ENCODE assay signal across 8 mouse cellular contexts in genomic region chr3:95041625-95042024, GRCm38 (mm10). TPM values are rescaled to one million over a fixed set of nuclear protein-coding genes. Genes with fewer than 3 reads are reported as not detected.
DNase-seq lines count a peak whose midpoint lies in the region; ATAC-seq lines count a peak whose summit lies in the region.

No protein-coding gene starts in this region.

- peak overlapping the region; percentile 90 for H3K4me3 ChIP-seq in kidney, embryonic 14.5 days (ENCODE audit: low read length)
- peak overlapping the region; percentile 80 for H3K4me3 ChIP-seq in hindbrain, embryonic 12.5 days
- H3K4me3 ChIP-seq in midbrain, embryonic 12.5 days = peak overlapping the region; percentile 89

- peaks cover 8% of the 10 kb centered on the region for H3K36me3 ChIP-seq in kidney, embryonic 14.5 days (ENCODE audit: control insufficient read depth, insufficient read depth, low read length)
- peaks cover 17% of the 10 kb centered on the region for H3K36me3 ChIP-seq in hindbrain, embryonic 12.5 days
- H3K36me3 ChIP-seq in midbrain, embryonic 12.5 days = peaks cover 11% of the 10 kb centered on the region

- H3K4me2 ChIP-seq in kidney, embryonic 14.5 days (replicated peaks; ENCODE audit: low read depth, low read length) = peak overlapping the region; percentile 76
- H3K4me2 ChIP-seq in hindbrain, embryonic 12.5 days (replicated peaks) = peak overlapping the region; percentile 57
- H3K4me2 ChIP-seq in midbrain, embryonic 12.5 days (replicated peaks) = peak overlapping the region; percentile 75

- no peak for DNase-seq in kidney, adult 8-10 months
- peak; percentile 29 for DNase-seq in MN1 (ENCODE audit: low spot score)
- DNase-seq in right cerebral cortex, postnatal 14 days = no peak
- no peak for DNase-seq in B cell, adult 2 months
- no peak for DNase-seq in right cerebral cortex, postnatal 25 days

- H3K9ac ChIP-seq in kidney, embryonic 14.5 days (ENCODE audit: low read depth, low read length) = peak overlapping the region; percentile 84
- H3K9ac ChIP-seq in hindbrain, embryonic 12.5 days = peak overlapping the region; percentile 85
- peak overlapping the region; percentile 93 for H3K9ac ChIP-seq in midbrain, embryonic 12.5 days (replicated peaks)

- peaks cover 6% of the 10 kb centered on the region for H3K4me1 ChIP-seq in kidney, embryonic 14.5 days (ENCODE audit: control insufficient read depth, insufficient read depth, low read length)
- peaks cover 7% of the 10 kb centered on the region for H3K4me1 ChIP-seq in hindbrain, embryonic 12.5 days
- H3K4me1 ChIP-seq in midbrain, embryonic 12.5 days = peaks cover 11% of the 10 kb centered on the region

- no peak overlapping the region for H3K27ac ChIP-seq in kidney, embryonic 14.5 days (ENCODE audit: low read depth, low read length)
- no peak overlapping the region for H3K27ac ChIP-seq in hindbrain, embryonic 12.5 days
- H3K27ac ChIP-seq in midbrain, embryonic 12.5 days (replicated peaks) = no peak overlapping the region

- 11% methylated on average over 3 of the region's 3 CpGs for WGBS in kidney, embryonic 14.5 days
- 15% methylated on average over 3 of the region's 3 CpGs for WGBS in hindbrain, embryonic 12.5 days
- 12% methylated on average over 3 of the region's 3 CpGs for WGBS in midbrain, embryonic 12.5 days

- no peaks in the 10 kb centered on the region for H3K27me3 ChIP-seq in kidney, embryonic 14.5 days (ENCODE audit: control insufficient read depth, insufficient read depth, low read length)
- H3K27me3 ChIP-seq in hindbrain, embryonic 12.5 days = no peaks in the 10 kb centered on the region
- no peaks in the 10 kb centered on the region for H3K27me3 ChIP-seq in midbrain, embryonic 12.5 days

- no peak for ATAC-seq in kidney, embryonic 14.5 days (ENCODE audit: low FRiP score, low TSS enrichment)
- no peak for ATAC-seq in hindbrain, embryonic 12.5 days (ENCODE audit: low FRiP score)
- ATAC-seq in midbrain, embryonic 12.5 days (ENCODE audit: low FRiP score, low read depth) = no peak

- no peaks in the 10 kb centered on the region for H3K9me3 ChIP-seq in kidney, embryonic 14.5 days (ENCODE audit: control insufficient read depth, low read length)
- no peaks in the 10 kb centered on the region for H3K9me3 ChIP-seq in hindbrain, embryonic 12.5 days (replicated peaks)
- H3K9me3 ChIP-seq in midbrain, embryonic 12.5 days = no peaks in the 10 kb centered on the region

RNA-seq across cellular contexts. Expression of gene Psmd4, which starts 0.8 kb away (rescaled TPM):
- polyA plus RNA-seq in kidney, embryonic 14.5 days (2014; fragmentation: Nextera tagmentation; extraction: Ambion mirVana) = 261 and 286 TPM in 2 replicates
- 263 and 276 TPM in 2 replicates for polyA plus RNA-seq in hindbrain, embryonic 12.5 days (2016; fragmentation: Nextera tagmentation; extraction: Ambion mirVana)
- 277 and 293 TPM in 2 replicates for polyA plus RNA-seq in midbrain, embryonic 12.5 days (2016; fragmentation: Nextera tagmentation; extraction: Ambion mirVana)

RNA-seq across cellular contexts. Expression of gene Zfp687, which starts 26.4 kb away (rescaled TPM):
- polyA plus RNA-seq in kidney, embryonic 14.5 days (2014; fragmentation: Nextera tagmentation; extraction: Ambion mirVana) = 28.7 and 38.1 TPM in 2 replicates
- 31.8 and 32.8 TPM in 2 replicates for polyA plus RNA-seq in hindbrain, embryonic 12.5 days (2016; fragmentation: Nextera tagmentation; extraction: Ambion mirVana)
- polyA plus RNA-seq in midbrain, embryonic 12.5 days (2016; fragmentation: Nextera tagmentation; extraction: Ambion mirVana) = 40.2 and 41.3 TPM in 2 replicates
